Mouse (Mus musculus) embryonic facial prominence, embryonic 14.5 days (tissue): ENCODE data around the gene Tex29. TPM values are rescaled to one million over a fixed set of nuclear protein-coding genes. Genes with fewer than 3 reads are reported as not detected.

ENCODE experiments used
- polyA plus RNA-seq: library from polyadenylated mRNA; unstranded; fragments of >200 nt; fragmentation: Nextera tagmentation; extraction: Ambion mirVana; gene quantifications from 2 replicates; pipeline ENCODE4 v1.2.1, GENCODE M21; 2014

Gene Tex29
- polyA plus RNA-seq, 1 experiment from 2014 or later, result not detected

Other genes starting within 250 kb of the Tex29 start
- gene Ankrd10, start 204.7 kb upstream of the Tex29 start, polyA plus RNA-seq, result 77.6 and 81.7 TPM in 2 replicates
- 0.26 TPM in 1 of 2 replicates, not detected in the other for gene 1700016D06Rik, start 139.4 kb upstream of the Tex29 start, polyA plus RNA-seq
- gene Arhgef7, start 112.8 kb upstream of the Tex29 start, polyA plus RNA-seq, result 45.7 and 48.1 TPM in 2 replicates